Mouse (Mus musculus) heart, adult 2 months (tissue): ENCODE data around the gene Tor1a. TPM values are rescaled to one million over a fixed set of nuclear protein-coding genes. Genes with fewer than 3 reads are reported as not detected.
"Not testable (repeated sequence)": the region's sequence is repeated elsewhere in the genome, so short reads cannot be mapped to it uniquely, and the experiment has no call there.

ENCODE experiments used
- DNase-seq, 2 experiments: peaks; one replicate each; pipeline ENCODE4 v3.0.0; 2021
- H3K27ac ChIP-seq: fragments of 200-600 bp; 2 replicates; pipeline ENCODE4 v1.8.1; 2022
- H3K27me3 ChIP-seq: fragments of 200-500 bp; 2 replicates; pipeline ENCODE4 v1.6.1; 2012; ENCODE audit warnings: mild to moderate bottlenecking, low read length, inconsistent platforms, mixed read lengths; ENCODE audit not compliant: control insufficient read depth, insufficient read depth
- H3K36me3 ChIP-seq: fragments of 200-500 bp; 2 replicates; pipeline ENCODE4 v1.6.1; 2012; ENCODE audit warnings: low read length, inconsistent platforms; ENCODE audit not compliant: control insufficient read depth, insufficient read depth
- H3K4me1 ChIP-seq: fragments of 200-500 bp; 2 replicates; pipeline ENCODE4 v1.6.1; 2011; ENCODE audit warnings: low read length; ENCODE audit not compliant: control insufficient read depth, insufficient read depth
- H3K4me3 ChIP-seq: fragments of 200-600 bp; 2 replicates; pipeline ENCODE4 v1.8.1; 2022
- H3K79me2 ChIP-seq: fragments of 200-500 bp; replicated peaks from 2 replicates; pipeline ENCODE4 v1.6.1; 2012; ENCODE audit warnings: mild to moderate bottlenecking, inconsistent platforms, low read length, moderate library complexity, mixed read lengths; ENCODE audit not compliant: control insufficient read depth, insufficient read depth
- H3K9ac ChIP-seq: fragments of 200-500 bp; 2 replicates; pipeline ENCODE4 v1.6.1; 2012; ENCODE audit warnings: low read depth, mild to moderate bottlenecking, control low read depth, inconsistent platforms, low read length, mixed read lengths
- CTCF ChIP-seq: fragments of 200-600 bp; IDR thresholded peaks from 2 replicates; pipeline ENCODE4 v1.8.1; 2022; ENCODE audit warnings: antibody characterized with exemption, mild to moderate bottlenecking, moderate library complexity
- EP300 ChIP-seq: fragments of 200-500 bp; IDR thresholded peaks from 2 replicates; pipeline ENCODE4 v1.6.1; 2011; ENCODE audit warnings: low read depth, low read length, control low read depth; ENCODE audit not compliant: insufficient read depth
- POLR2A ChIP-seq: fragments of 200-500 bp; IDR thresholded peaks from 2 replicates; pipeline ENCODE4 v1.6.1; 2011; ENCODE audit warnings: mild to moderate bottlenecking, low read depth, low read length, control low read depth; ENCODE audit not compliant: insufficient read depth
- WGBS: fragments of 180-500 bp; shearing (Covaris S2); methylation state at CpG from one replicate; pipeline ENCODE4 v1.1.7; 2018; 5-methylcytosine and 5-hydroxymethylcytosine counted together
- intact Hi-C: fragments of 180-260 bp; cut with DNase I; formaldehyde crosslinking; loops from one replicate; pipeline ENCODE4 v1.15.1; 2025
- polyA plus RNA-seq: library from polyadenylated mRNA; depleted of rRNA; stranded (reverse); fragments of >200 nt; gene quantifications from 2 replicates; pipeline ENCODE4 v1.2.3, GENCODE M21; 2012
- total RNA-seq, 2 experiments: library from RNA; stranded (reverse); gene quantifications; 2 replicates each; pipeline ENCODE4 v1.2.3; 2021

The Tor1a gene
- total and polyA plus RNA-seq, 3 experiments: 9.6 to 11.3 (median 10.4) TPM

DNA sequence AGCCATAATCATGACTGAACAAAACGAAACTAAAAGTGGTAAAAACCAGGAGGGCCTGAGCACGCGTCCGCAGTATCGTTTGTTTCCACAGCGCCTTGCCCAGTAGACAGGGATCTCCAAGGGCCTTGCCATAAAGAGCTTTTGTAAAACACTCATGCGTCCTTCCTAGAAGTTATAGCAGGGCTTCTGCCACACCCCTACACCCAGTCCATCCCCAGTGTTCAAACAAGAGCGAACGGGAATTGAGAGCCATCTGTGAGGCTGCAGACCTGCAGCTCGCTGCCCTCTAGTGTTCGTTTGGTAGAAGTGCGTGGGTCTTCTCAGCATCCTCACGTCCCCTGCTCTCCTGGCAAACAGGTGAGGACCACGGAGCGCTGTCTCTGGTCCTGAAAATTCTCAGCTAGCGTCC, 25.1 kb downstream of the Tor1a start:
- Histone ChIP-seq H3K4me1 (no peaks in the 10 kb centered on the region), H3K27me3 (no peaks in the 10 kb centered on the region), H3K79me2 (no peaks in the 10 kb centered on the region), H3K4me3 (peak overlapping the region; percentile 63), H3K9ac (no peak overlapping the region), H3K36me3 (no peaks in the 10 kb centered on the region), H3K27ac (peak overlapping the region; percentile 52)
- peak; percentile 97 for TF ChIP-seq CTCF
- 0 out of 2 replicates have a peak, but pooled peaks have one; percentile 57 for TF ChIP-seq EP300
- peak; percentile 39; the same call in 1 of the 2 replicates for TF ChIP-seq POLR2A
- WGBS: 15% methylated on average over 16 of the region's 16 CpGs
- intact Hi-C loops: no loop called here
- peak; percentile 65 to 71 for DNase-seq

DNA sequence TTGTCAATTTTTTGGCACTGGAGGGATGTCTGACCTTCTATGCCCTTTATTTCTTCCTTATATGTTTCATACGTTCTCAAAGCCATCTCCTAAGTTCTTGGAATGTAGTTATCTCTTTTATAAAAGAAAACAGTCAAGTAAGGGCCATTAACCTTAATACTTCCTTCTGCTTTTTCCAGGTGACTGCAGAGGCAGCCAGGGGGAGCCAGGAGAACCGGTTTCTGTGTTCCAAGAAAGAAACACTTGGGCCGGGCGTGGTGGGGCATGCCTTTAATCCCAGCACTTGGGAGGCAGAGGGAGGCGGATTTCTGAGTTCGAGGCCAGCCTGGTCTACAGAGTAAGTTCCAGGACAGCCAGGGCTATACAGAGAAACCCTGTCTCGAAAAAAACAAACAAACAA, 25.6 kb downstream of the Tor1a start:
- not testable (repeated sequence) for H3K79me2 ChIP-seq
- 40% methylated on average over 7 of the region's 7 CpGs for WGBS

DNA sequence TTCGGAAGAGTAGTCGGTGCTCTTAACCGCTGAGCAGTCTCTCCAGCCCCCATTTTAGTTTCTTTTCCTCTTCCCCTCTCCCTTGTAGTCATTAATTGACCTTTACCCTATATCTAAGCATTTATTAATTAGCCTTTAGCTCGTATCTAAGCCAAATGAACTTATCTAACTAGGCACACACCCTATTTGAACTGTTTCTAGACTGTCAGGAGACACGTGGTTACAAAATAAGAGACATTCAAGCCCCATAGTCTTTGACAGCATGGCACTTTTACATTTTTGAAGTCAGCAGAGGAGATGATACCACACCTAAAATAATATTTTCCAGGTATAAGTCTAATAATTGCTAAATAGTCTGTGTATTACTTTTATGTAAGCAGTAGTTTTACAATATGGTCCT, 26.1 kb downstream of the Tor1a start:
- 87% methylated on average over 5 of the region's 5 CpGs for WGBS
- no peaks in the 10 kb centered on the region for H3K4me1 ChIP-seq
- no peak for TF ChIP-seq EP300
- no peak for TF ChIP-seq POLR2A
- no peak for TF ChIP-seq CTCF
- intact Hi-C loops: no loop called here
- H3K79me2 ChIP-seq: no peaks in the 10 kb centered on the region
- no peak overlapping the region for H3K9ac ChIP-seq
- no peak overlapping the region for H3K27ac ChIP-seq
- no peaks in the 10 kb centered on the region for H3K36me3 ChIP-seq
- H3K27me3 ChIP-seq: no peaks in the 10 kb centered on the region
- no peak overlapping the region for H3K4me3 ChIP-seq
- DNase-seq: no peak

More for the DNA sequence above, 25.6 kb downstream of the Tor1a start:
- H3K4me3 ChIP-seq, H3K27ac ChIP-seq, intact Hi-C loops, H3K4me1 ChIP-seq, H3K36me3 ChIP-seq, DNase-seq, H3K9ac ChIP-seq, H3K27me3 ChIP-seq: not testable (repeated sequence)

DNA sequence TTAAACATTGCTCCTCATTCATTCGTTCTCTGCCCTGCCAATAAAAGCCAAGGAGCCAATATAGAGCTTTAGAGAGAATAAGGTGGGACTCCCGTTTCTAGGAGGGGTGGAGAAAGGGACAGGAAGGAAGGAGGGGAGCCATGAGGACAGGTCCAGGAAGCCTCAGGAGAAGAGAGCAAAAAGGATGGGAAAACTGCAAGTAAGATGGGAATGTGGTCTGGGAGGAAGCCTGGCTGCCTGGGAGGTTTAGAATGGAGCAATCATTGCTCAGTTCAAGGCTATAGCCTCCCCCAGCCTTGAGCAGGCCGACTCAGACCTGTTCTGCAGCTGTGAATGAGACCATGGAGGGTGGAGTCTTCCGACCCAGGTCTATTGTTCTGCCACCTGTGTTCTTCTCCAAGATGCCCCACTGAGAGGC, 29.1 kb downstream of the Tor1a start:
- H3K4me1 ChIP-seq: no peaks in the 10 kb centered on the region
- DNase-seq: no peak
- no peak overlapping the region for H3K4me3 ChIP-seq
- intact Hi-C loops: no loop called here
- 47% methylated on average over 4 of the region's 4 CpGs for WGBS
- H3K9ac ChIP-seq: no peak overlapping the region
- no peaks in the 10 kb centered on the region for H3K79me2 ChIP-seq
- TF ChIP-seq EP300 (no peak), POLR2A (no peak), CTCF (no peak)
- no peaks in the 10 kb centered on the region for H3K36me3 ChIP-seq
- H3K27me3 ChIP-seq: no peaks in the 10 kb centered on the region
- H3K27ac ChIP-seq: no peak overlapping the region

DNA sequence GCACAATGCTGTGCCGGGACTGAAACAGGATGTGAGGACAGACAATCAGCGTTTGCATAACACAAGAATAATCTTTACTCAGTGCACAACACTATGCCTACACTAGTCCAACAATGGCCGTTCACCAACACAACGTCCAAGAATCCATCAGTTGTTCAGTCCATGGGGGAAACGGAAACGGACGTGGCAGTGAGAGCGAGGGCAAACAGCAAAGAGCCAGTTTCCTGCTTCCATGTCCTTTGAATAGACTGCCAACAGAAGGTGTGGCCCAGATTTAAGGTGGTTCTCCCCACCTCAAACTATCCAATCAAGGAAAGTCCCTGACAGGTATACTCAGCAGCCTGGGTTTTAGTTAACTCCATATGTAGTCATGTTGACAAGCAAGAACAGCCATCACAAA, 30.0 kb downstream of the Tor1a start:
- H3K9ac ChIP-seq: no peak overlapping the region
- no peak overlapping the region for H3K27ac ChIP-seq
- H3K36me3 ChIP-seq: no peaks in the 10 kb centered on the region
- H3K27me3 ChIP-seq: no peaks in the 10 kb centered on the region
- WGBS: 46% methylated on average over 8 of the region's 8 CpGs
- H3K4me3 ChIP-seq: no peak overlapping the region
- DNase-seq: no peak
- TF ChIP-seq CTCF (no peak), EP300 (no peak), POLR2A (no peak)
- no peaks in the 10 kb centered on the region for H3K79me2 ChIP-seq
- intact Hi-C loops: loop anchor here (2.0 kb wide), 1 partner anchor 109 kb away; no protein-coding TSS in a partner anchor
- H3K4me1 ChIP-seq: no peaks in the 10 kb centered on the region

DNA sequence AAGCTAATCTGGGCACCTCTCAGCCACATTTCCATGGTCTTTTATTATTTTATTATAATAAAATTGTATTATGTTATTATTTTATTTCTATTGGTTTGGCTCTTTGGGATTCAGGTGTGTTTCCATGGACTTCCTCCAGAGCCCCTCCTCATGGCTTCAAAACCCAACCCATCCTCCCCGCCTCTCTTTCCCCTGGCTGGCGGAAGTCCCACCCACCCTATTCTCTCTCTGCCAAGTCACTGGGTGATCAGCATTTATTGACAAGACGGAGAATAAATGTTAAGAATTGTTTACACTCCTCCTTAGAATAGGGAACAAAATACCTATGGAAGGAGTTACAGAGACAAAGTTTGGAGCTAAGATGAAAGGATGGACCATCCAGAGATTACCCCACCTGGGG, 30.9 kb downstream of the Tor1a start:
- Histone ChIP-seq H3K4me1 (no peaks in the 10 kb centered on the region), H3K36me3 (no peaks in the 10 kb centered on the region), H3K27ac (no peak overlapping the region), H3K79me2 (no peaks in the 10 kb centered on the region), H3K27me3 (no peaks in the 10 kb centered on the region), H3K4me3 (no peak overlapping the region), H3K9ac (no peak overlapping the region)
- TF ChIP-seq POLR2A (no peak), CTCF (no peak), EP300 (no peak)
- intact Hi-C loops: loop anchor here (2.0 kb wide), 1 partner anchor 108 kb away; no protein-coding TSS in a partner anchor
- no peak for DNase-seq
- WGBS: 75% methylated on average over 3 of the region's 3 CpGs
